Mouse (Mus musculus): ENCODE data around the gene Arhgef15. TPM values are rescaled to one million over a fixed set of nuclear protein-coding genes. Genes with fewer than 3 reads are reported as not detected.
"Not testable (repeated sequence)": the region's sequence is repeated elsewhere in the genome, so short reads cannot be mapped to it uniquely, and the experiment has no call there.

The Arhgef15 gene
- polyA plus RNA-seq, 1 experiment from 2014 or later = 12.1 TPM

DNA sequence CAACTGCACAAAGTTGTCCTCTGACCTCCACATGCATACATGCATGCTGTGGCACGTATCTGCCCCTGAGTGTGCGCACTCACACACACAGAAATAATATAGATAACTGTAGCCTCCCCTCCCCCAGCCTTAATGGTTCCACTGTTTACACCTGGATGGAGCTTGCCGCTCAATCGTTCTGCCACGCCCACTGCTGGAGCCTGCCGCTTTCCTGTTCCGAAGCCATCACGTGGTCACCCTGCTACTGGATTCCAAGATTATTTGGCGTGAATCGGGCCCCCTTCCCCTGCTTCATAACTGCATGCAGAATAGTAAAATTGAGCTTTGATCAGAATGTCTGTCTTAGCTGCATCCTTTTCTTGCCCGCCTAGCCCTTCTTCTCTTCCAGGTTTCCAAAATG lies 4.9 kb upstream of the Arhgef15 start:
- not testable (repeated sequence) for ATAC-seq; H3K4me2 ChIP-seq (replicated peaks); H3K27ac ChIP-seq; H3K36me3 ChIP-seq; H3K4me1 ChIP-seq (replicated peaks); H3K9me3 ChIP-seq; H3K4me3 ChIP-seq (replicated peaks); H3K9ac ChIP-seq (replicated peaks)
- 28% methylated on average over 11 of the region's 11 CpGs for WGBS
- H3K27me3 ChIP-seq = peaks cover 15% of the 10 kb centered on the region

DNA sequence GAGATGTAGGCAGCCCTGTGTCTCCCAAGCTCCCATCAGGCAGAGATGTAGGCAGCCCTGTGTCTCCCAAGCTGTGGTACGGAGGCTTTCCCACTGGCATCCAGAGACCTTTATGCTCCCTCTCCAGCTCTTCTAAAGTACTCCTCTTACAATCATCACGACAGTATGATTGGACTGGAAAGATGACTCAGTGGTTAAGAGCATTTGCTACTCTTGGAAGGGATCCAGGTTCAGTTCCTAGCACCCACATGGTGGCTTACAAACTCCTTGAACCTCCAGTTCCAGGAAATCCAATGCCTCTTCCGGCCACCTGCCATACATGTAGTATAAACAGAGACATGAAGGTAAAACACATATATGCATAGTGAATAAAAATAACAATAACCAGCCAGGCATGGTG lies 4.3 kb upstream of the Arhgef15 start:
- H3K27me3 ChIP-seq = peaks cover 20% of the 10 kb centered on the region
- no peaks in the 10 kb centered on the region for H3K9me3 ChIP-seq
- H3K9ac ChIP-seq (replicated peaks) = no peak overlapping the region
- H3K4me3 ChIP-seq (replicated peaks) = no peak overlapping the region
- H3K4me2 ChIP-seq (replicated peaks) = no peak overlapping the region
- H3K4me1 ChIP-seq (replicated peaks) = no peaks in the 10 kb centered on the region
- ATAC-seq = no peak
- 86% methylated on average over 3 of the region's 3 CpGs for WGBS
- no peak overlapping the region for H3K27ac ChIP-seq
- no peaks in the 10 kb centered on the region for H3K36me3 ChIP-seq

GRCm38 (mm10) chr11:68957971-68958370 lies 691 bp upstream of the Arhgef15 start:
- H3K9me3 ChIP-seq = no peaks in the 10 kb centered on the region
- no peak overlapping the region for H3K9ac ChIP-seq (replicated peaks)
- no peak for ATAC-seq
- H3K4me1 ChIP-seq (replicated peaks) = peaks cover 10% of the 10 kb centered on the region
- no peak overlapping the region for H3K4me3 ChIP-seq (replicated peaks)
- H3K36me3 ChIP-seq = no peaks in the 10 kb centered on the region
- peaks cover 53% of the 10 kb centered on the region for H3K27me3 ChIP-seq
- no peak overlapping the region for H3K4me2 ChIP-seq (replicated peaks)
- H3K27ac ChIP-seq = no peak overlapping the region
- 91% methylated on average over 1 of the region's 1 CpGs for WGBS

DNA sequence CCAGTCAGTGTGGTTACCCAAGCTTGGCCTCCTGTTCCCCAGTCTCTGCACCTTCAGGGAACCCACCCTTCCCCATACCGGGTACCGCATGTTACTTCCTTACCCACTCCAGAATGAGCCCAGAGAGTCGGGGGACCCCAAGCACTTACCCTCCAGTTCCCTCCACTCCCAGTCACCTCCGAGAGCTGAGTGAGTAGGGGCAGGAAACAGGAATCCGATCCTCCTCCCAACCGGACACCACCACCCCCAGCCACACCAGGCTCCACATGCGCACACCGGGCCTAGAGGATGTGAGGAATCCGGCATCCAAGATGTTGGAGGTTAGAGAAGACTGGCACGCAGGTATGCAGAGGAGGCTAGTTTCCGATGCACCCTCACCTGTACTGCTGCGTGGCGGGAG lies 583 bp downstream of the Arhgef15 start:
- Histone ChIP-seq H3K27me3 (peaks cover 58% of the 10 kb centered on the region), H3K4me2 (replicated peaks) (no peak overlapping the region), H3K4me1 (replicated peaks) (peaks cover 10% of the 10 kb centered on the region), H3K36me3 (no peaks in the 10 kb centered on the region), H3K9me3 (no peaks in the 10 kb centered on the region), H3K27ac (no peak overlapping the region), H3K9ac (replicated peaks) (no peak overlapping the region), H3K4me3 (replicated peaks) (no peak overlapping the region)
- no peak for ATAC-seq
- WGBS = 32% methylated on average over 13 of the region's 13 CpGs

DNA sequence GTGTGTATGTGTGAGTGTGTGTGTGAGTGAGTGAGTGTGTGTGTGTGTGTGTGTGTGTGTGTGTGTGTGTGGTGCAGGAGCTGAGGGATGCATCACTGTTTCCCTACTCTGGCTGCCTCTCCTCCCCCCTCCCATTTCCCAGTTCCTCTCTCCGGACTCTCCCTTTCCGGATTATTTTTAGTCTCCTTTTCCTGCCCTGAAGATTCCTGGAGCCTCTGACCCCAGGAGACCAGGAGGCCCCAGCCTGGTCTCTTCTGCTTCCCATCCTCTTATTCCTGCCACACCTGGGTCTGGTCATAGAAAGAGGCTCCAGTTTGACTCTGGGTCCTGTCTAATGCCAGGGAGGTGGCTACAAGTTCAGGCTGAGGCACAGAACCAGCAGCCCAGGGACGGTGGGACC lies 1.2 kb downstream of the Arhgef15 start:
- no peak for ATAC-seq
- Histone ChIP-seq H3K27me3 (peaks cover 64% of the 10 kb centered on the region), H3K4me1 (replicated peaks) (peaks cover 10% of the 10 kb centered on the region), H3K4me2 (replicated peaks) (no peak overlapping the region), H3K9ac (replicated peaks) (no peak overlapping the region), H3K4me3 (replicated peaks) (no peak overlapping the region), H3K36me3 (no peaks in the 10 kb centered on the region), H3K27ac (no peak overlapping the region), H3K9me3 (no peaks in the 10 kb centered on the region)
- WGBS = 52% methylated on average over 3 of the region's 3 CpGs

GRCm38 (mm10) chr11:68955473-68955872 lies 1.8 kb downstream of the Arhgef15 start:
- Histone ChIP-seq H3K9ac (replicated peaks) (no peak overlapping the region), H3K4me2 (replicated peaks) (peak overlapping the region; percentile 62), H3K9me3 (no peaks in the 10 kb centered on the region), H3K4me1 (replicated peaks) (peaks cover 10% of the 10 kb centered on the region), H3K27me3 (peaks cover 67% of the 10 kb centered on the region), H3K4me3 (replicated peaks) (peak overlapping the region; percentile 36; the same call in 1 of the 2 replicates), H3K36me3 (no peaks in the 10 kb centered on the region), H3K27ac (no peak overlapping the region)
- ATAC-seq = no peak
- 70% methylated on average over 5 of the region's 5 CpGs for WGBS

DNA sequence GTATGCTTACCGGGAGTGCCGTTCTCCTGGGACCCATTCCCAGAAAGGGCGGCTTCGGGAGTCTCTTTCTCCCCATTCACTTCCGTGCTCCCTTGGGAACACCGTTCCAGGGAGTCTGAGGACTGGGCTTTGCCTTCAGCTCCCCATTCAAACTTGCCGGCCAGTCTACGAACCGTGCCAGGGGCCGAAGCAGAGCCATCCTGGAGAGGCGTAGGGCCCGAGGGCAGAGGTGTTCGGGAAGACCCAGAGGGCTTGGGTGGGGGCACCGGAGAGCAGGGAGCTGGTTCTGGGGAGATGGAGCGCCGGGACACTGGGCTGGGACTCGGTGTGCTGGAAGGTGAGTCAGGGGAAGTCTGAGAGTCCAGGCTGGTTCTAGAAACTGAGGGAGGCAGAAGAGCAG lies 2.9 kb downstream of the Arhgef15 start:
- no peaks in the 10 kb centered on the region for H3K9me3 ChIP-seq
- peaks cover 10% of the 10 kb centered on the region for H3K4me1 ChIP-seq (replicated peaks)
- H3K4me2 ChIP-seq (replicated peaks) = peak overlapping the region; percentile 62
- ATAC-seq = no peak
- H3K9ac ChIP-seq (replicated peaks) = peak overlapping the region; percentile 63
- H3K36me3 ChIP-seq = no peaks in the 10 kb centered on the region
- peak overlapping the region; percentile 36 for H3K4me3 ChIP-seq (replicated peaks)
- 2% methylated on average over 17 of the region's 17 CpGs for WGBS
- H3K27ac ChIP-seq = no peak overlapping the region
- H3K27me3 ChIP-seq = peaks cover 67% of the 10 kb centered on the region

GRCm38 (mm10) chr11:68953903-68954302 lies 3.4 kb downstream of the Arhgef15 start:
- no peak for ATAC-seq
- H3K9ac ChIP-seq (replicated peaks) = no peak overlapping the region
- peaks cover 10% of the 10 kb centered on the region for H3K4me1 ChIP-seq (replicated peaks)
- H3K4me2 ChIP-seq (replicated peaks) = peak overlapping the region; percentile 62; the same call in 1 of the 2 replicates
- no peaks in the 10 kb centered on the region for H3K36me3 ChIP-seq
- H3K27ac ChIP-seq = no peak overlapping the region
- no peaks in the 10 kb centered on the region for H3K9me3 ChIP-seq
- peaks cover 67% of the 10 kb centered on the region for H3K27me3 ChIP-seq
- H3K4me3 ChIP-seq (replicated peaks) = peak overlapping the region; percentile 36
- 6% methylated on average over 13 of the region's 13 CpGs for WGBS

GRCm38 (mm10) chr11:68947542-68947993 lies 9.7 kb downstream of the Arhgef15 start:
- ATAC-seq = peak; percentile 89
- WGBS = 6% methylated on average over 12 of the region's 12 CpGs
- Histone ChIP-seq H3K27me3 (peaks cover 29% of the 10 kb centered on the region), H3K4me2 (replicated peaks) (peak overlapping the region; percentile 50), H3K27ac (peak overlapping the region; percentile 74), H3K9ac (replicated peaks) (peak overlapping the region; percentile 15), H3K36me3 (no peaks in the 10 kb centered on the region), H3K9me3 (no peaks in the 10 kb centered on the region), H3K4me1 (replicated peaks) (0 out of 2 replicates have a peak, but pooled peaks cover 8% of the 10 kb centered on the region), H3K4me3 (replicated peaks) (peak overlapping the region; percentile 41)

DNA sequence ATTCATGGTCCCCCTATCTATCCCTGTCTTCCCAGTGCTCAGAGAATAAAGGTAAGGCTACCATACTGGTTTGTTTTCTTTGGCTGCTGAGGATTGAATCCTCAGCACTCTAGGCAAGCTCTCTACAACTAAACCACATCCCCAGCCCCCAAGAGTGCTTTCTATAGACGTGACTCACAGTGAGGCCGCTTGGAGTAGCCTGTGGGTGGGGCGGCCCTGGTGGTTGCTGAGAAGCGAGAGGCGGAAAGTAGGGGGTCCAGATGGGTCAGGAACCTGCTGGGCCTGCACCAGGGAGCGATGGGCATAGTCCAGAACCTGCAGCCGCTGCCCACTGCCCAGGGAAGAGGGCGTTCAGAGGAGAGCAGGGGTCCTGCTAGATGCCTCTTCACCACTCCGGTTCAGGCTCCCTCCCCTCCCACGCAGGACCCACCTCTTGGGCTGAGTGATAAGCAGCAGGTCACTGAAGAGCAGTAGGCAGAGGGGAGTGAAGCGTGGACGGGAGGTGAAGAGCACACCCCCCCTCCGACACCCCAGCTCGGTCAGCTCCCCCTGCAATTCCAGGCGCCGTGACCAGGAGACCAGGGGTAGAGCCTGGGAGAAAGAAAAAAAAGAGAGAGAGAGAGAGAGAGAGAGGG lies 10.4 kb downstream of the Arhgef15 start:
- ATAC-seq = peak; percentile 75
- Histone ChIP-seq H3K27ac (peak overlapping the region; percentile 74), H3K27me3 (peaks cover 27% of the 10 kb centered on the region), H3K4me1 (replicated peaks) (0 out of 2 replicates have a peak, but pooled peaks cover 8% of the 10 kb centered on the region), H3K4me3 (replicated peaks) (peak overlapping the region; percentile 41), H3K36me3 (no peaks in the 10 kb centered on the region), H3K9me3 (no peaks in the 10 kb centered on the region), H3K9ac (replicated peaks) (peak overlapping the region; percentile 57), H3K4me2 (replicated peaks) (peak overlapping the region; percentile 50)
- WGBS = 13% methylated on average over 16 of the region's 16 CpGs

GRCm38 (mm10) chr11:68946001-68946400 lies 11.3 kb downstream of the Arhgef15 start:
- H3K4me2 ChIP-seq (replicated peaks) = peak overlapping the region; percentile 50
- H3K27me3 ChIP-seq = peaks cover 18% of the 10 kb centered on the region; the same call in 1 of the 2 replicates
- no peaks in the 10 kb centered on the region for H3K36me3 ChIP-seq
- H3K27ac ChIP-seq = no peak overlapping the region
- H3K9me3 ChIP-seq = no peaks in the 10 kb centered on the region
- no peak overlapping the region for H3K9ac ChIP-seq (replicated peaks)
- peak overlapping the region; percentile 41 for H3K4me3 ChIP-seq (replicated peaks)
- no peak for ATAC-seq
- WGBS = 93% methylated on average over 4 of the region's 4 CpGs
- 0 out of 2 replicates have a peak, but pooled peaks cover 8% of the 10 kb centered on the region for H3K4me1 ChIP-seq (replicated peaks)

DNA sequence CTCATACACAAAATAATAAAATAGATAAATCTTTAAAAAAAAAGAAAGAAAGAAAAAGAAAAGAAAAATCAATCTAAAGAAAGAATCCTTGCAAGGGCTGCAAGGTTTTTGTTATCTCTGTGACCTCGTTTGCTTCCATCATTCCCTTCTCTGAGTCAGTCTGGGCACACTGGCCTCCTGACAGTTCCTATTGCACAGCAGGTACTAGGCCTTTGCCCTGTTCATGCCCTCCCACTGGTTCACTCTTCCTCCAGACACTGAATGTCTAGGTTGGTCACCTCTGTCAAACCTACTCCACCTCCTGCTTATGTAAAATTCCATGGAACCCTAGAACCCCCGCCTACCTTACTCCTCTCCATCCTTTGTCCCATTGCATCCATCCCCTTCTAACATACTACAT lies 12.0 kb downstream of the Arhgef15 start:
- 0 out of 2 replicates have a peak, but pooled peaks cover 15% of the 10 kb centered on the region for H3K27me3 ChIP-seq
- no peaks in the 10 kb centered on the region for H3K9me3 ChIP-seq
- H3K4me1 ChIP-seq (replicated peaks) = peaks cover 13% of the 10 kb centered on the region
- no peak overlapping the region for H3K9ac ChIP-seq (replicated peaks)
- WGBS = 71% methylated on average over 2 of the region's 2 CpGs
- no peak overlapping the region for H3K4me2 ChIP-seq (replicated peaks)
- H3K36me3 ChIP-seq = no peaks in the 10 kb centered on the region
- no peak overlapping the region for H3K27ac ChIP-seq
- no peak overlapping the region for H3K4me3 ChIP-seq (replicated peaks)
- no peak for ATAC-seq
